Mouse (Mus musculus) MEL (cell line): ENCODE measurements around the gene Prkcz. TPM values are rescaled to one million over a fixed set of nuclear protein-coding genes. Genes with fewer than 3 reads are reported as not detected.

ENCODE experiments used
- DNase-seq: peaks from one replicate; pipeline ENCODE4 v3.0.0; 2011; ENCODE audit warnings: low read depth, low spot score
- H3K27ac ChIP-seq: 2 replicates; pipeline ENCODE4 v1.5.1; 2012; ENCODE audit warnings: low read depth, mild to moderate bottlenecking, control low read depth, low read length, moderate library complexity; ENCODE audit not compliant: control insufficient read depth
- H3K27me3 ChIP-seq, 2 experiments: fragments of 150-350 bp in 1 of 2; sonication (generic) in 1 of 2; 2 replicates each; pipeline ENCODE4 v1.6.1; 2012; ENCODE audit warnings: low read length in 2 of 2, mild to moderate bottlenecking in 2 of 2, improper control_type of control experiment in 1 of 2, moderate library complexity in 1 of 2; ENCODE audit not compliant: insufficient read depth in 2 of 2, control insufficient read depth in 1 of 2
- H3K36me3 ChIP-seq, 2 experiments: 2 replicates each; pipeline ENCODE4 v1.6.1; 2012 to 2014; ENCODE audit warnings: low read length in 2 of 2, improper control_type of control experiment in 1 of 2, inconsistent platforms in 1 of 2, mild to moderate bottlenecking in 1 of 2; ENCODE audit not compliant: insufficient read depth in 2 of 2, control insufficient read depth in 1 of 2
- H3K4me1 ChIP-seq, 2 experiments: fragments of 150-350 bp in 1 of 2; sonication (generic) in 1 of 2; 2 replicates each; pipeline ENCODE4 v1.6.1; 2012; ENCODE audit warnings: low read length in 2 of 2, improper control_type of control experiment in 1 of 2, mild to moderate bottlenecking in 1 of 2; ENCODE audit not compliant: insufficient read depth in 2 of 2, control insufficient read depth in 1 of 2
- H3K4me3 ChIP-seq, 2 experiments: fragments of 150-350 bp in 1 of 2; sonication (generic) in 1 of 2; 2 replicates each; pipeline ENCODE4 v1.5.1; 2012; ENCODE audit warnings: low read depth in 2 of 2, low read length in 2 of 2, mild to moderate bottlenecking in 2 of 2, moderate library complexity in 2 of 2, control low read depth in 1 of 2, improper control_type of control experiment in 1 of 2; ENCODE audit not compliant: control insufficient read depth in 1 of 2, insufficient read depth in 1 of 2
- H3K79me2 ChIP-seq: 2 replicates; pipeline ENCODE4 v1.6.1; 2012; ENCODE audit warnings: mild to moderate bottlenecking, low read length, moderate library complexity; ENCODE audit not compliant: control insufficient read depth, poor library complexity, insufficient read depth
- H3K9ac ChIP-seq: 2 replicates; pipeline ENCODE4 v1.6.1; 2012; ENCODE audit warnings: low read depth, mild to moderate bottlenecking, control low read depth, low read length, moderate library complexity; ENCODE audit not compliant: control insufficient read depth, poor library complexity, severe bottlenecking
- H3K9me3 ChIP-seq: fragments of 150-350 bp; sonication (generic); replicated peaks from 2 replicates; pipeline ENCODE4 v1.6.1; 2012; ENCODE audit warnings: mild to moderate bottlenecking, low read length, improper control_type of control experiment, moderate library complexity; ENCODE audit not compliant: insufficient read depth
- CHD1 ChIP-seq: IDR thresholded peaks from 2 replicates; pipeline ENCODE4 v1.6.1; 2012; ENCODE audit warnings: low read depth, mild to moderate bottlenecking, inconsistent platforms, low read length, improper control_type of control experiment
- E2F4 ChIP-seq: IDR thresholded peaks from 2 replicates; pipeline ENCODE4 v1.6.1; 2011; ENCODE audit warnings: low read depth, low read length, improper control_type of control experiment, borderline replicate concordance
- EP300 ChIP-seq, 2 experiments: IDR thresholded peaks; 2 replicates each; pipeline ENCODE4 v1.6.1; 2011; ENCODE audit warnings: improper control_type of control experiment in 2 of 2, low read length in 2 of 2, low read depth in 1 of 2, mild to moderate bottlenecking in 1 of 2
- ETS1 ChIP-seq: IDR thresholded peaks from 2 replicates; pipeline ENCODE4 v1.6.1; 2012; ENCODE audit warnings: low read depth, mild to moderate bottlenecking, inconsistent platforms, low read length, improper control_type of control experiment, moderate library complexity
- GATA1 ChIP-seq: IDR thresholded peaks from 2 replicates; pipeline ENCODE4 v1.6.1; 2011; ENCODE audit warnings: low read depth, low read length, improper control_type of control experiment
- HCFC1 ChIP-seq: IDR thresholded peaks from 2 replicates; pipeline ENCODE4 v1.6.1; 2012; ENCODE audit warnings: low read depth, mild to moderate bottlenecking, inconsistent platforms, low read length, improper control_type of control experiment, moderate library complexity
- KAT2A ChIP-seq: conservative IDR thresholded peaks from 2 replicates; pipeline ENCODE4 v1.6.1; 2012; ENCODE audit warnings: low read depth, low read length, improper control_type of control experiment, inconsistent platforms
- MAFK ChIP-seq: IDR thresholded peaks from 2 replicates; pipeline ENCODE4 v1.6.1; 2011; ENCODE audit warnings: low read depth, mild to moderate bottlenecking, low read length, improper control_type of control experiment, borderline replicate concordance
- MEF2A ChIP-seq: IDR thresholded peaks from 2 replicates; pipeline ENCODE4 v1.6.1; 2014; ENCODE audit warnings: low read depth, mild to moderate bottlenecking, inconsistent platforms, low read length, improper control_type of control experiment; ENCODE audit not compliant: poor library complexity, insufficient replicate concordance, severe bottlenecking; ENCODE audit errors: extremely low read depth
- MXI1 ChIP-seq: IDR thresholded peaks from 2 replicates; pipeline ENCODE4 v1.6.1; 2011; ENCODE audit warnings: mild to moderate bottlenecking, low read depth, low read length, improper control_type of control experiment
- MYB ChIP-seq: IDR thresholded peaks from 2 replicates; pipeline ENCODE4 v1.6.1; 2011; ENCODE audit warnings: mild to moderate bottlenecking, low read depth, low read length, improper control_type of control experiment
- MYC ChIP-seq: IDR thresholded peaks from 2 replicates; pipeline ENCODE4 v1.6.1; 2011; ENCODE audit warnings: low read depth, mild to moderate bottlenecking, low read length, improper control_type of control experiment, moderate library complexity
- NELFE ChIP-seq: IDR thresholded peaks from 2 replicates; pipeline ENCODE4 v1.6.1; 2011; ENCODE audit warnings: low read depth, low read length, improper control_type of control experiment
- POLR2A ChIP-seq, 2 experiments: IDR thresholded peaks; 2 replicates each; pipeline ENCODE4 v1.6.1; 2011 to 2012; ENCODE audit warnings: low read length in 2 of 2, mild to moderate bottlenecking in 2 of 2, control low read depth in 1 of 2, improper control_type of control experiment in 1 of 2, low read depth in 1 of 2, moderate library complexity in 1 of 2; ENCODE audit not compliant: control insufficient read depth in 1 of 2, insufficient read depth in 1 of 2, poor library complexity in 1 of 2
- POLR2AphosphoS5 ChIP-seq: IDR thresholded peaks from 2 replicates; pipeline ENCODE4 v1.6.1; 2012; ENCODE audit warnings: low read depth, borderline replicate concordance, mild to moderate bottlenecking, inconsistent platforms, low read length, moderate library complexity, mixed read lengths
- RAD21 ChIP-seq: IDR thresholded peaks from 2 replicates; pipeline ENCODE4 v1.6.1; 2011; ENCODE audit warnings: mild to moderate bottlenecking, low read depth, low read length, improper control_type of control experiment
- RCOR1 ChIP-seq: IDR thresholded peaks from 2 replicates; pipeline ENCODE4 v1.6.1; 2012; ENCODE audit warnings: low read depth, mild to moderate bottlenecking, inconsistent platforms, low read length, improper control_type of control experiment
- SIN3A ChIP-seq: IDR thresholded peaks from 2 replicates; pipeline ENCODE4 v1.6.1; 2012; ENCODE audit warnings: low read length, improper control_type of control experiment, inconsistent platforms
- SMC3 ChIP-seq: IDR thresholded peaks from 2 replicates; pipeline ENCODE4 v1.6.1; 2011; ENCODE audit warnings: low read depth, low read length, improper control_type of control experiment
- TBP ChIP-seq: IDR thresholded peaks from 2 replicates; pipeline ENCODE4 v1.8.0; 2011; ENCODE audit warnings: low read depth, low read length, improper control_type of control experiment
- TCF12 ChIP-seq: IDR thresholded peaks from 2 replicates; pipeline ENCODE4 v1.6.1; 2014; ENCODE audit warnings: low read depth, mild to moderate bottlenecking, inconsistent platforms, low read length, improper control_type of control experiment, moderate library complexity
- UBTF ChIP-seq: IDR thresholded peaks from 2 replicates; pipeline ENCODE4 v1.6.1; 2012; ENCODE audit warnings: low read depth, mild to moderate bottlenecking, inconsistent platforms, low read length, improper control_type of control experiment, moderate library complexity, borderline replicate concordance; ENCODE audit not compliant: insufficient read depth
- ZKSCAN1 ChIP-seq: IDR thresholded peaks from 2 replicates; pipeline ENCODE4 v1.6.1; 2012; ENCODE audit warnings: low read depth, mild to moderate bottlenecking, inconsistent platforms, low read length, improper control_type of control experiment, moderate library complexity
- ZNF384 ChIP-seq: IDR thresholded peaks from 2 replicates; pipeline ENCODE4 v1.6.1; 2012; ENCODE audit warnings: low read depth, mild to moderate bottlenecking, inconsistent platforms, low read length, improper control_type of control experiment
- polyA plus RNA-seq, 2 experiments: library from polyadenylated mRNA; stranded (reverse) in 1 of 2; unstranded in 1 of 2; fragments of >175 nt in 1 of 2; fragments of >200 nt in 1 of 2; gene quantifications; 2 replicates each; pipeline versions ENCODE4 v1.2.1 to v1.2.4; 2012; ENCODE audit warnings: low replicate concordance in 2 of 2, low read depth in 1 of 2; ENCODE audit not compliant: insufficient read length in 2 of 2, insufficient read depth in 1 of 2, missing spikeins in 1 of 2
- total RNA-seq: library from RNA; depleted of rRNA; stranded (reverse); fragments of 300-350 nt; gene quantifications from 2 replicates; pipeline ENCODE4 v1.2.3, GENCODE M21; 2012

Prkcz gene
- total and polyA plus RNA-seq, 3 experiments, result 0.12 to 0.92 TPM; not detected in 1

DNA sequence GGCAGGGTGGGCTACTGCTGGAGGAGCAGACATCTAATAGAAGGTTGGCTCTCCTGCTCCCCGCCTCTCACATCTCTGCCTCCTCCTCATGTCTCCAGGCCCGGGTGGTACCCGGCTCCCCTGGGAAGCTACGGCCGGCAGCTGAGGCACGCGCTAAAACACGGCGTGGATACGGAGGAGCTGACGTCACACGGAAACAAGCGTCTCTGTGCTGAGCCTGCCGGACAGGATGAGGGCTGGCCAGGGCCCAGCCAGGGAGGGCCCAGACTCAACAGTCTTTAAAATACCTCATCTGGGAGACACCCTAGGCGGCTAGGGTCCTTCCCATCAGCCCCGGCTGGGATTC lies 15.6 kb downstream of the Prkcz start:
- no peaks in the 10 kb centered on the region for H3K36me3 ChIP-seq
- H3K9ac ChIP-seq, result no peak overlapping the region
- DNase-seq, result no peak
- no peaks in the 10 kb centered on the region for H3K4me1 ChIP-seq
- H3K27ac ChIP-seq, result no peak overlapping the region
- no peak overlapping the region for H3K4me3 ChIP-seq
- TF ChIP-seq UBTF (no peak), E2F4 (no peak), POLR2AphosphoS5 (no peak), MEF2A (no peak), EP300 (IDR thresholded peaks at IDR 0.05; ENCODE audit: low read depth in 1 of 2, low read length in 2 of 2) (no peak), NELFE (no peak), ZNF384 (no peak), SIN3A (no peak), MXI1 (no peak), ETS1 (no peak), POLR2A (IDR thresholded peaks at IDR 0.05; ENCODE audit: control insufficient read depth in 1 of 2, insufficient read depth in 1 of 2, low read depth in 1 of 2, low read length in 2 of 2, poor library complexity in 1 of 2) (no peak), MYB (no peak), KAT2A (no peak), CHD1 (no peak), ZKSCAN1 (no peak)
- TF ChIP-seq, all 39 proteins: peak for 0
- Histone ChIP-seq H3K27me3 (peaks cover 0 to 12% of the 10 kb centered on the region in 2 experiments; a peak in 3 of 4 replicates), H3K79me2 (no peaks in the 10 kb centered on the region), H3K9me3 (no peaks in the 10 kb centered on the region)

DNA sequence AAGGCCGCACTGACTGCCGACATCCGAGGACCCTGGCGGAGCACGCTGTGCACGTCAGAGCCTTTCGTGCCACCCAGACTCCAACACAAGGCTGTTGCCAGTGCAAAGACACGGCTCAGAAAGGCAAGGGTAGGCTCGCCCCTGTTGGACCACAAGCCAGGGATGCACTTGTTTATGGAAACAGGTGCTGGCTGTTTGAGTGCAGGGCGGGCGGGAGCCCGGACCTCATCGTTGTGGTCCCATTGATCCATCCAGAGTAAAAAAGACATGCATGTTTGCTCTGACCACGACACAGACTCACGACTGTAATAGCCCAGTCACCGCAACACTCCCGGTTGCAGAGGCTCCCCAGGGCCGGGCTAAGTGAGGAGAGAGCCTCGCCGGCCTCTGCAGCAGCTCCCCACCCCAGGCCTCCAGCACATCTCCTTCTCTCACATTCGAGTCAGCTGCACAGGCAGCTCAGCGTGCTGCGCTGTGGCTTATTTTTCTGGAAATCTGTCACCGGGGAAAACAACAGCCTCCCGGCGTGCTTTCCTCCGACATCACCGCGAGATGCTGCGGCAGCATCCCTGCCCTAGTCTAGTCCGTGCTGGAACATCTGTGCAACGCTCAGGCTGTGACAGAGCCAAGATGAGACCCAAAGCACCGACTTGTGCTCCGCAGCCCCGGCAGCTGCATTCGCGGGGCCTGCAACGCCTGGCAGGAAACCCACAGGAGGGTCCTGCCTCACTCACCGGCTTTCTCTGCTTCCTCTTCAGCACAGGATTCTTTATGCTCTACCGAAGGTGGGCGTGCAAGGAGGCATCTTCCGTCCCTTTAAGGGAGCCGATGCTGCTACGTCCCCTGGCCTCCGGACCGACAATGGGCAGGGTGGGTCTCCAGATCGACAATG lies 16.2 kb downstream of the Prkcz start:
- TF ChIP-seq TBP (no peak), SMC3 (no peak), UBTF (no peak), MYC (no peak), ZNF384 (no peak), POLR2AphosphoS5 (no peak), HCFC1 (no peak), ZKSCAN1 (no peak), ETS1 (no peak), MAFK (no peak), RCOR1 (no peak), SIN3A (no peak), EP300 (IDR thresholded peaks at IDR 0.05; ENCODE audit: low read depth in 1 of 2, low read length in 2 of 2) (no peak), RAD21 (no peak), E2F4 (no peak), TCF12 (no peak), GATA1 (no peak)
- H3K9ac ChIP-seq, result no peak overlapping the region
- peaks cover 3 to 11% of the 10 kb centered on the region in 2 experiments; a peak in 3 of 4 replicates for H3K27me3 ChIP-seq
- H3K4me1 ChIP-seq, result no peaks in the 10 kb centered on the region
- no peak overlapping the region for H3K27ac ChIP-seq
- H3K9me3 ChIP-seq, result no peaks in the 10 kb centered on the region
- H3K79me2 ChIP-seq, result no peaks in the 10 kb centered on the region
- no peaks in the 10 kb centered on the region for H3K36me3 ChIP-seq
- no peak for DNase-seq
- no peak overlapping the region for H3K4me3 ChIP-seq
